ENCODE assay signal across 9 mouse cellular contexts in the genomic region with DNA sequence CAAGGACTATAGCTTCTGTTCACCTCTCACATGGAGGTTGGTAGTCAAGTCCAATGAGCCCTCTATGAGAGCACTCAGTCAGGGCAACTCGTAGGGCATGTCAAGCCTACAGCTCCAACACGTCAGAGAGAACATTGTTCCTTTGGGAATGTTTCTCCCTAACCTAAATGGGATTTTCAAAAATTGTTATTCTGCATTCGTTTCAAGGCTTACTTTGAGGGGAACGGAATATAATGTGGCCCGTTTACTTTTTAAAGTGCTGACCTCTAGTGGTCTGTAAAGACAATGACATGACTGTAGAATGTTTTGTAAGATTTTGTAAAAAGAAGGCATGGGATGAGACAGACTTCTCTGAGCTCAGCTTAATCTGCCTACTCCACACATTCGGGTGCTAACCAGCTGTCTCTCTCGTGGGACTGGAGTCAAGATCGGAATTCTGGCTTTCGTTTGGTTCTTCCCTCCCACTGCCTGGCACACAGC. TPM values are rescaled to one million over a fixed set of nuclear protein-coding genes. Genes with fewer than 3 reads are reported as not detected.
DNase-seq lines count a peak whose midpoint lies in the region; ATAC-seq lines count a peak whose summit lies in the region.
"Had no signal": no experiment of that assay in that cellular context is flagged by ENCODE, and none has a peak within 500 bp of the region (broad histone marks: within the 10 kb centered on the region; RNA-seq: fewer than 3 reads in every experiment).

No protein-coding gene starts in this region.

- peak; percentile 85 for ATAC-seq in neural tube, embryonic 14.5 days (ENCODE audit: low read depth)

- H3K36me3 ChIP-seq in neural tube, embryonic 14.5 days (ENCODE audit: control insufficient read depth, insufficient read depth, low read length) = no peaks in the 10 kb centered on the region
- H3K36me3 ChIP-seq: limb, embryonic 13.5 days had no signal

- H3K4me2 ChIP-seq in neural tube, embryonic 14.5 days (ENCODE audit: low read depth, low read length) = no peak overlapping the region
- H3K4me2 ChIP-seq: limb, embryonic 13.5 days had no signal

- H3K4me3 ChIP-seq in neural tube, embryonic 14.5 days (ENCODE audit: low read depth, low read length) = no peak overlapping the region
- H3K4me3 ChIP-seq: limb, embryonic 13.5 days had no signal

- DNase-seq in left cerebral cortex, adult 11 months (ENCODE audit: low spot score) = peak; percentile 21
- no peak for DNase-seq in left cerebral cortex, postnatal 4 days
- peak; percentile 24 for DNase-seq in R1 (ENCODE audit: low read depth, low spot score)
- DNase-seq in frontal cortex, adult 2 months (ENCODE audit: extremely low spot score in 1 of 2, low spot score in 1 of 2) = peak; percentile 67 to 80
- peak; percentile 64 to 65 for DNase-seq in layer of hippocampus, postnatal 36 days
- DNase-seq in spleen, postnatal 14 days (ENCODE audit: low spot score in 2 of 2) = no peak
- no peak for DNase-seq in spleen, adult 12 weeks (ENCODE audit: low spot score)

- intact Hi-C loops in left cerebral cortex, postnatal 4 days (cut with DNase I) = loop anchor here (5.0 to 10.0 kb wide), 2 partner anchors 212 to 1750 kb away; no protein-coding TSS in a partner anchor

- no peak overlapping the region for H3K27ac ChIP-seq in neural tube, embryonic 14.5 days (ENCODE audit: low read depth, low read length)
- H3K27ac ChIP-seq: limb, embryonic 13.5 days had no signal

- no peaks in the 10 kb centered on the region for H3K27me3 ChIP-seq in neural tube, embryonic 14.5 days (ENCODE audit: control insufficient read depth, insufficient read depth, low read length)
- H3K27me3 ChIP-seq: limb, embryonic 13.5 days had no signal

- H3K4me1 ChIP-seq in neural tube, embryonic 14.5 days (ENCODE audit: control insufficient read depth, insufficient read depth, low read length) = no peaks in the 10 kb centered on the region
- H3K4me1 ChIP-seq: limb, embryonic 13.5 days had no signal

- no peaks in the 10 kb centered on the region for H3K9me3 ChIP-seq in neural tube, embryonic 14.5 days (ENCODE audit: control insufficient read depth, low read length)
- H3K9me3 ChIP-seq: limb, embryonic 13.5 days had no signal

- WGBS in neural tube, embryonic 14.5 days = 34% methylated on average over 9 of the region's 9 CpGs

- no peak overlapping the region for H3K9ac ChIP-seq in neural tube, embryonic 14.5 days (replicated peaks; ENCODE audit: low read depth, low read length)
- H3K9ac ChIP-seq: limb, embryonic 13.5 days had no signal

RNA-seq across cellular contexts. Expression of gene Cc2d2a, which starts 27.5 kb away (rescaled TPM):
- total RNA-seq in left cerebral cortex, postnatal 4 days (2021) = 10 to 100 TPM; 14.0 to 14.9 TPM
- 16.0 and 17.4 TPM in 2 replicates for polyA plus RNA-seq in frontal cortex, adult 2 months (2012; rRNA removed)
- 10 to 100 TPM; 16.7 to 18.2 TPM for total RNA-seq in layer of hippocampus, postnatal 36 days (2021)
- 7.2 and 8.6 TPM in 2 replicates for polyA plus RNA-seq in neural tube, embryonic 14.5 days (2014; fragmentation: Nextera tagmentation; extraction: Ambion mirVana)

Comparison
In these comparisons a context has a peak if more than half of its experiments do, and no peak if none do; other contexts are left out.
1. DNase-seq: peak in left cerebral cortex, adult 11 months (single experiment), R1 (single experiment), frontal cortex, adult 2 months (2 of 2) and layer of hippocampus, postnatal 36 days (2 of 2); none in left cerebral cortex, postnatal 4 days (single experiment), spleen, postnatal 14 days (0 of 2) and spleen, adult 12 weeks (single experiment).